Mouse (Mus musculus) megakaryocyte progenitor cell, adult 5-6 weeks (primary cell): Measurements from ENCODE around the gene Chgb. TPM values are rescaled to one million over a fixed set of nuclear protein-coding genes. Genes with fewer than 3 reads are reported as not detected.

ENCODE experiments used
- ATAC-seq: replicated peaks from 2 replicates; pipeline ENCODE4 v1.8.0; 2016; ENCODE audit warnings: mild to moderate bottlenecking, moderate TSS enrichment, inconsistent platforms; ENCODE audit not compliant: poor library complexity
- total RNA-seq, 2 experiments: library from RNA; stranded (forward) in 1 of 2; stranded (reverse) in 1 of 2; fragments of 157-497, 149-512 nt in 1 of 2; fragments of 200-1000 nt in 1 of 2; gene quantifications; 2 replicates each; pipeline versions ENCODE4 v1.2.3 to v1.2.4; 2015 to 2017

Chgb gene
- not detected in 2 replicates for total RNA-seq (2015)
- not detected in 2 replicates for total RNA-seq (2017)

GRCm38 (mm10) chr2:132780978-132781377, at the start of gene Chgb:
Gene Chgb, plus strand, starts transcription at chr2:132781278.
- ATAC-seq, result no peak

- no peak for ATAC-seq
These were observed 48.1 kb upstream of the Chgb start for GRCm38 (mm10) chr2:132732940-132733339.

GRCm38 (mm10) chr2:132733603-132734573, 47.2 kb upstream of the Chgb start:
- no peak for ATAC-seq

- no peak for ATAC-seq
These were observed 42.2 kb upstream of the Chgb start for GRCm38 (mm10) chr2:132738816-132739432.

GRCm38 (mm10) chr2:132741862-132742347, 39.2 kb upstream of the Chgb start:
- no peak for ATAC-seq

GRCm38 (mm10) chr2:132744866-132745265, 36.2 kb upstream of the Chgb start:
- ATAC-seq, result no peak

GRCm38 (mm10) chr2:132746108-132746507, 35.0 kb upstream of the Chgb start:
- no peak for ATAC-seq

GRCm38 (mm10) chr2:132750726-132751125, 30.4 kb upstream of the Chgb start:
- no peak for ATAC-seq

- ATAC-seq, result no peak
These were observed 29.7 kb upstream of the Chgb start for GRCm38 (mm10) chr2:132751141-132752066.

- ATAC-seq, result no peak
These were observed 28.7 kb upstream of the Chgb start for GRCm38 (mm10) chr2:132752398-132752797.

GRCm38 (mm10) chr2:132753137-132753536, 27.9 kb upstream of the Chgb start:
- no peak for ATAC-seq

- ATAC-seq, result no peak
These were observed 23.2 kb upstream of the Chgb start for GRCm38 (mm10) chr2:132757911-132758310.

- ATAC-seq, result no peak
These were observed 10.3 kb upstream of the Chgb start for GRCm38 (mm10) chr2:132770822-132771221.

- ATAC-seq, result peak; percentile 100
These were observed 476 bp downstream of the Chgb start for GRCm38 (mm10) chr2:132781439-132782068.

GRCm38 (mm10) chr2:132784039-132784438, 3.0 kb downstream of the Chgb start:
- ATAC-seq, result no peak

GRCm38 (mm10) chr2:132793441-132794203, 12.5 kb downstream of the Chgb start:
- 0 out of 2 replicates have a peak, but pooled peaks have one; percentile 54 for ATAC-seq

GRCm38 (mm10) chr2:132794204-132794586, 13.1 kb downstream of the Chgb start:
- ATAC-seq, result no peak

- ATAC-seq, result no peak
These were observed 21.9 kb downstream of the Chgb start for GRCm38 (mm10) chr2:132802976-132803375.

- ATAC-seq, result peak; percentile 97
These were observed 34.7 kb downstream of the Chgb start, which contains the start of the genes Trmt6 and Mcm8 for GRCm38 (mm10) chr2:132815608-132816314. Gene Trmt6, minus strand, starts transcription at chr2:132816055. Gene Mcm8, plus strand, starts transcription at chr2:132816141.
